In genomic region chr1:43143284-43143683, GRCm38 (mm10) we compare ENCODE assay signal across 11 mouse cellular contexts. TPM values are rescaled to one million over a fixed set of nuclear protein-coding genes. Genes with fewer than 3 reads are reported as not detected.
A peak's percentile ranks its signal among the peaks of the same experiment; 100 is the strongest.
DNase-seq lines count a peak whose midpoint lies in the region; ATAC-seq and TF ChIP-seq lines count a peak whose summit lies in the region.
"Had no signal": no experiment of that assay in that cellular context is flagged by ENCODE, and none has a peak within 500 bp of the region (broad histone marks: within the 10 kb centered on the region; RNA-seq: fewer than 3 reads in every experiment).

No protein-coding gene starts in this region.

- TF ChIP-seq EP300 in liver, postnatal 0 days (IDR thresholded peaks at IDR 0.05; ENCODE audit: low read depth) = no peak
- no peak for TF ChIP-seq EP300 in MEL (IDR thresholded peaks at IDR 0.05; ENCODE audit: low read depth in 1 of 2, low read length in 2 of 2)

- H3K9ac ChIP-seq in liver, postnatal 0 days (replicated peaks) = no peak overlapping the region
- H3K9ac ChIP-seq in liver, embryonic 11.5 days (ENCODE audit: low read depth, low read length) = no peak overlapping the region
- H3K9ac ChIP-seq in MEL (ENCODE audit: control insufficient read depth, low read depth, low read length, poor library complexity, severe bottlenecking) = no peak overlapping the region
- H3K9ac ChIP-seq in midbrain, embryonic 14.5 days (replicated peaks; ENCODE audit: low read length) = no peak overlapping the region
- H3K9ac ChIP-seq: forebrain, embryonic 13.5 days had no signal

- H3K79me2 ChIP-seq in MEL (ENCODE audit: control insufficient read depth, insufficient read depth, low read length, poor library complexity) = no peaks in the 10 kb centered on the region

- H3K27me3 ChIP-seq in liver, postnatal 0 days (ENCODE audit: insufficient read depth, low read length) = no peaks in the 10 kb centered on the region
- no peaks in the 10 kb centered on the region for H3K27me3 ChIP-seq in liver, embryonic 11.5 days (replicated peaks; ENCODE audit: control insufficient read depth, insufficient read depth, low read length)
- H3K27me3 ChIP-seq in MEL (ENCODE audit: control insufficient read depth in 1 of 2, insufficient read depth in 2 of 2, low read length in 2 of 2) = peaks cover 0 to 1% of the 10 kb centered on the region in 2 experiments; a peak in 2 of 4 replicates
- H3K27me3 ChIP-seq in midbrain, embryonic 14.5 days (ENCODE audit: control insufficient read depth, insufficient read depth, low read length) = no peaks in the 10 kb centered on the region
- H3K27me3 ChIP-seq: forebrain, embryonic 13.5 days had no signal

- H3K4me1 ChIP-seq in liver, postnatal 0 days (ENCODE audit: insufficient read depth) = no peaks in the 10 kb centered on the region
- no peaks in the 10 kb centered on the region for H3K4me1 ChIP-seq in liver, embryonic 11.5 days (replicated peaks; ENCODE audit: control insufficient read depth, insufficient read depth, low read length)
- H3K4me1 ChIP-seq in MEL (ENCODE audit: control insufficient read depth in 1 of 2, insufficient read depth in 2 of 2, low read length in 2 of 2) = no peaks in the 10 kb centered on the region
- H3K4me1 ChIP-seq in midbrain, embryonic 14.5 days (ENCODE audit: control insufficient read depth, insufficient read depth, low read length) = no peaks in the 10 kb centered on the region

- no peak overlapping the region for H3K4me2 ChIP-seq in liver, postnatal 0 days (ENCODE audit: low read depth, low read length)
- no peak overlapping the region for H3K4me2 ChIP-seq in liver, embryonic 11.5 days
- no peak overlapping the region for H3K4me2 ChIP-seq in midbrain, embryonic 14.5 days (ENCODE audit: low read length)
- H3K4me2 ChIP-seq: forebrain, embryonic 13.5 days had no signal

- peak; percentile 12 for DNase-seq in gastrocnemius, adult 18-20 months (ENCODE audit: low spot score)
- DNase-seq in gastrocnemius, adult 8-10 months (ENCODE audit: low spot score in 2 of 2) = no peak
- no peak for DNase-seq in liver, postnatal 0 days
- no peak for DNase-seq in liver, embryonic 11.5 days (ENCODE audit: low spot score)
- no peak for DNase-seq in MEL (ENCODE audit: low read depth, low spot score)
- peak; percentile 42 to 52 for DNase-seq in kidney, postnatal 25 days
- no peak for DNase-seq in natural killer cell, adult 2 months (ENCODE audit: low spot score in 2 of 2)
- DNase-seq in midbrain, embryonic 14.5 days = no peak
- DNase-seq: cerebellum, adult 11-12 months; heart, postnatal 4 days had no signal

- WGBS in liver, postnatal 0 days (ENCODE audit: insufficient replicate concordance) = 80% methylated on average over 4 of the region's 4 CpGs
- 88% methylated on average over 4 of the region's 4 CpGs for WGBS in liver, embryonic 11.5 days
- WGBS in midbrain, embryonic 14.5 days = 92% methylated on average over 4 of the region's 4 CpGs

- H3K27ac ChIP-seq in liver, postnatal 0 days (ENCODE audit: low read depth) = no peak overlapping the region
- H3K27ac ChIP-seq in liver, embryonic 11.5 days (ENCODE audit: low read depth, low read length) = no peak overlapping the region
- H3K27ac ChIP-seq in MEL (ENCODE audit: control insufficient read depth, low read depth, low read length) = no peak overlapping the region
- no peak overlapping the region for H3K27ac ChIP-seq in midbrain, embryonic 14.5 days (replicated peaks; ENCODE audit: low read depth, low read length)
- H3K27ac ChIP-seq: forebrain, embryonic 13.5 days had no signal

- H3K4me3 ChIP-seq in liver, postnatal 0 days (ENCODE audit: low read depth, low read length) = no peak overlapping the region
- H3K4me3 ChIP-seq in liver, embryonic 11.5 days (ENCODE audit: low read depth, low read length) = no peak overlapping the region
- no peak overlapping the region for H3K4me3 ChIP-seq in MEL (ENCODE audit: control insufficient read depth in 1 of 2, insufficient read depth in 1 of 2, low read depth in 2 of 2, low read length in 2 of 2)
- no peak overlapping the region for H3K4me3 ChIP-seq in midbrain, embryonic 14.5 days (replicated peaks; ENCODE audit: low read depth, low read length)
- H3K4me3 ChIP-seq: forebrain, embryonic 13.5 days had no signal

- no peak for ATAC-seq in liver, postnatal 0 days
- no peak for ATAC-seq in liver, embryonic 11.5 days (replicated peaks; ENCODE audit: low FRiP score)
- no peak for ATAC-seq in midbrain, embryonic 14.5 days (ENCODE audit: low FRiP score, low TSS enrichment)
- ATAC-seq: forebrain, embryonic 13.5 days had no signal

- 0 out of 2 replicates have a peak, but pooled peaks have one; percentile 1 for TF ChIP-seq RAD21 in MEL (IDR thresholded peaks at IDR 0.05; ENCODE audit: low read depth, low read length)

- H3K36me3 ChIP-seq in liver, postnatal 0 days (replicated peaks; ENCODE audit: insufficient read depth, low read length) = no peaks in the 10 kb centered on the region
- no peaks in the 10 kb centered on the region for H3K36me3 ChIP-seq in liver, embryonic 11.5 days (ENCODE audit: control insufficient read depth, insufficient read depth, low read length)
- H3K36me3 ChIP-seq in MEL (ENCODE audit: control insufficient read depth in 1 of 2, insufficient read depth in 2 of 2, low read length in 2 of 2) = no peaks in the 10 kb centered on the region
- no peaks in the 10 kb centered on the region for H3K36me3 ChIP-seq in midbrain, embryonic 14.5 days (ENCODE audit: control insufficient read depth, insufficient read depth, low read length)

- H3K9me3 ChIP-seq in liver, postnatal 0 days (ENCODE audit: low read length) = no peaks in the 10 kb centered on the region
- no peaks in the 10 kb centered on the region for H3K9me3 ChIP-seq in liver, embryonic 11.5 days (ENCODE audit: control insufficient read depth, low read length)
- no peaks in the 10 kb centered on the region for H3K9me3 ChIP-seq in MEL (replicated peaks; ENCODE audit: insufficient read depth, low read length)
- no peaks in the 10 kb centered on the region for H3K9me3 ChIP-seq in midbrain, embryonic 14.5 days (ENCODE audit: control insufficient read depth, low read length)
- H3K9me3 ChIP-seq: forebrain, embryonic 13.5 days had no signal

- no peak for TF ChIP-seq POLR2A in MEL (IDR thresholded peaks at IDR 0.05; ENCODE audit: control insufficient read depth in 1 of 2, insufficient read depth in 1 of 2, low read depth in 1 of 2, low read length in 2 of 2, poor library complexity in 1 of 2)

- TF ChIP-seq CTCF in liver, postnatal 0 days (IDR thresholded peaks at IDR 0.05; ENCODE audit: low read depth) = peak; percentile 47
- TF ChIP-seq CTCF in MEL (IDR thresholded peaks at IDR 0.05 in 2 of 3, conservative IDR thresholded peaks at IDR 0.05 in 1 of 3; ENCODE audit: control insufficient read depth in 1 of 3, insufficient read depth in 1 of 3, low read depth in 2 of 3, low read length in 3 of 3, poor library complexity in 1 of 3, severe bottlenecking in 1 of 3) = peak in 1 of 3 experiments; percentile 12; a peak in 2 of 6 replicates

TF ChIP-seq in MEL, 35 proteins besides CTCF, POLR2A, EP300 and RAD21 (continues in another document):
- TF ChIP-seq ZMIZ1 (IDR thresholded peaks at IDR 0.05; ENCODE audit: low read depth, low read length) (no peak), ZC3H11A (IDR thresholded peaks at IDR 0.05; ENCODE audit: low read depth, low read length) (no peak), RCOR1 (IDR thresholded peaks at IDR 0.05; ENCODE audit: low read depth, low read length) (no peak), E2F4 (IDR thresholded peaks at IDR 0.05; ENCODE audit: borderline replicate concordance, low read depth, low read length) (no peak), POLR2AphosphoS5 (IDR thresholded peaks at IDR 0.05; ENCODE audit: borderline replicate concordance, low read depth, low read length) (no peak), KAT2A (conservative IDR thresholded peaks at IDR 0.05; ENCODE audit: low read depth, low read length) (no peak), MEF2A (IDR thresholded peaks at IDR 0.05; ENCODE audit: extremely low read depth, insufficient replicate concordance, low read depth, low read length, poor library complexity, severe bottlenecking) (no peak), GABPA (IDR thresholded peaks at IDR 0.05; ENCODE audit: low read depth, low read length) (no peak), USF1 (IDR thresholded peaks at IDR 0.05; ENCODE audit: low read depth, low read length) (no peak), TAL1 (IDR thresholded peaks at IDR 0.05; ENCODE audit: low read length) (no peak), ZKSCAN1 (IDR thresholded peaks at IDR 0.05; ENCODE audit: low read depth, low read length) (no peak), ZNF384 (IDR thresholded peaks at IDR 0.05; ENCODE audit: low read depth, low read length) (no peak)

RNA-seq across cellular contexts. Expression of gene AI597479, which starts 44.8 kb away (rescaled TPM):
- 10 to 100 TPM; 16.1 to 18.8 TPM for total RNA-seq in gastrocnemius, adult 18-20 months (2021)
- total RNA-seq in gastrocnemius, adult 8-10 months (2022) = 10 to 100 TPM; 16.9 to 19.4 (median 18.6) TPM
- polyA plus RNA-seq in liver, postnatal 0 days (2015; fragmentation: Nextera tagmentation; extraction: Ambion mirVana) = 4.9 and 5.0 TPM in 2 replicates
- 21.5 and 24.0 TPM in 2 replicates for polyA plus RNA-seq in liver, embryonic 11.5 days (2014; fragmentation: Nextera tagmentation; extraction: Ambion mirVana)
- 16.8 and 20.1 TPM in 2 replicates for total RNA-seq in MEL (2012; rRNA removed)
- 10 to 100 TPM in 1 of 2 experiments, not detected in 1; 15.3 TPM for polyA plus RNA-seq in MEL (2012; ENCODE audit: insufficient read depth in 1 of 2, insufficient read length in 2 of 2, low read depth in 1 of 2, low replicate concordance in 2 of 2, missing spikeins in 1 of 2)
- 47.6 and 60.1 TPM in 2 replicates for polyA plus RNA-seq in midbrain, embryonic 14.5 days (2014; fragmentation: Nextera tagmentation; extraction: Ambion mirVana)

RNA-seq across cellular contexts. Expression of gene Tgfbrap1, which starts 44.8 kb away (rescaled TPM):
- 10 to 100 TPM; 13.4 TPM for total RNA-seq in gastrocnemius, adult 18-20 months (2021)
- total RNA-seq in gastrocnemius, adult 8-10 months (2022) = 10 to 100 TPM; 11.3 to 15.0 (median 13.3) TPM
- polyA plus RNA-seq in liver, postnatal 0 days (2015; fragmentation: Nextera tagmentation; extraction: Ambion mirVana) = 2.6 TPM in 2 replicates
- 11.4 and 11.7 TPM in 2 replicates for polyA plus RNA-seq in liver, embryonic 11.5 days (2014; fragmentation: Nextera tagmentation; extraction: Ambion mirVana)
- 7.9 and 9.2 TPM in 2 replicates for total RNA-seq in MEL (2012; rRNA removed)
- 10 to 100 TPM in 1 of 2 experiments, not detected in 1; 17.6 TPM for polyA plus RNA-seq in MEL (2012; ENCODE audit: insufficient read depth in 1 of 2, insufficient read length in 2 of 2, low read depth in 1 of 2, low replicate concordance in 2 of 2, missing spikeins in 1 of 2)
- 17.2 and 21.9 TPM in 2 replicates for polyA plus RNA-seq in midbrain, embryonic 14.5 days (2014; fragmentation: Nextera tagmentation; extraction: Ambion mirVana)

RNA-seq across cellular contexts. Expression of gene Fhl2, which starts 53.5 kb away (rescaled TPM):
- 1 to 10 TPM; 4.4 to 6.7 TPM for total RNA-seq in gastrocnemius, adult 18-20 months (2021)
- total RNA-seq in gastrocnemius, adult 8-10 months (2022) = 1 to 10 TPM; 2.8 to 6.0 (median 3.4) TPM
- 2.0 and 2.4 TPM in 2 replicates for polyA plus RNA-seq in liver, postnatal 0 days (2015; fragmentation: Nextera tagmentation; extraction: Ambion mirVana)
- 6.1 and 9.3 TPM in 2 replicates for polyA plus RNA-seq in liver, embryonic 11.5 days (2014; fragmentation: Nextera tagmentation; extraction: Ambion mirVana)
- total RNA-seq in MEL (2012; rRNA removed) = not detected in 2 replicates
- not detected for polyA plus RNA-seq in MEL (2012; ENCODE audit: insufficient read depth in 1 of 2, insufficient read length in 2 of 2, low read depth in 1 of 2, low replicate concordance in 2 of 2, missing spikeins in 1 of 2)
- polyA plus RNA-seq in midbrain, embryonic 14.5 days (2014; fragmentation: Nextera tagmentation; extraction: Ambion mirVana) = 17.4 and 18.5 TPM in 2 replicates

Comparison
In these comparisons a context has a peak if more than half of its experiments do, and no peak if none do; other contexts are left out.
1. DNase-seq: peak in gastrocnemius, adult 18-20 months (single experiment) and kidney, postnatal 25 days (2 of 2); none in gastrocnemius, adult 8-10 months (0 of 2), liver, postnatal 0 days (single experiment), liver, embryonic 11.5 days (single experiment), MEL (single experiment), natural killer cell, adult 2 months (0 of 2) and midbrain, embryonic 14.5 days (single experiment).